Mouse (Mus musculus) liver, adult 10 weeks (tissue): ENCODE measurements around the gene Sos1. TPM values are rescaled to one million over a fixed set of nuclear protein-coding genes. Genes with fewer than 3 reads are reported as not detected.

Experiments
- polyA plus RNA-seq: library from polyadenylated mRNA; stranded (reverse); fragments of 350-450 nt; fragmentation: Illumina TruSeq; extraction: RNeasy Lipid Tissue Mini Kit (QIAGEN cat#74804); gene quantifications from one replicate; pipeline ENCODE4 v1.2.3, GENCODE M21; 2014; ENCODE audit warnings: low read depth, low replicate concordance

Gene Sos1
- polyA plus RNA-seq: 20.6 TPM

GRCm38 (mm10) chr17:80480031-80480854 lies at the start of gene Sos1:
TSS of gene Sos1 (minus strand) at chr17:80480453.

DNA sequence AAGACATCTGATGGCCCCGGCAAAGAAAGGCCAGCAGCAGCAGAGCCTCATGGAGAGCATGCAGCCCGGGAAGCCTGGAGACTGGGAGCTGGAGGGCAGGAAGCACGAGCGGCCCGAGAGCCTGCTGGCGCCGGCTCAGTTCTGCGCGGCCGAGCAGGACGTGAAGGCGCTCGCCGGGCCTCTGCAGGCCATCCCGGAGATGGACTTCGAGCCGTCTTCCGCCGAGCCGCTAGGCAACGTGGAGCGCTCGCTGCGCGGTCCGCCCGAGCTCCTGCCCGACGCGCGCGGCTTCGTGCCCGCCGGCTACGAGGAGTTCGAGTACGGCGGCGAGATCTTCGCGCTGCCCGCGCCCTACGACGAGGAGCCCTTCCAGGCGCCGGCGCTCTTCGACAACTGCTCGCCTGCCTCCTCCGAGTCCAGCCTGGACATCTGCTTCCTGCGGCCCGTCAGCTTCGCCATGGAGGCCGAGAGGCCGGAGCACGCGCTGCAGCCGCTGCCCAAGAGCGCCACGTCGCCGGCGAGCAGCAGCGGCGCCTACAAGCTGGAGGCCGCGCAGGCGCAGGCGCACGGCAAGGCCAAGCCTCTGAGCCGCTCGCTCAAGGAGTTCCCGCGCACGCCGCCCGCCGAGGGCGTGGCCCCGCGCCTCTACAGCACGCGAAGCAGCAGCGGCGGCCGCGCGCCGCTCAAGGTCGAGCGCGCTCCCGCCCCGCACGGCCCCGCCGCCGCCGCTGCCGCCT lies 107.1 kb downstream of the Sos1 start, which contains the start of gene Gm10190:
Gene Gm10190, minus strand, starts transcription at position 553 of the 737 bp plus-strand sequence.

Other genes with a start within 250 kb of the Sos1 start
- 10.6 TPM for gene Morn2, start 190.2 kb downstream of the Sos1 start, polyA plus RNA-seq
- gene Dhx57, start 190.0 kb downstream of the Sos1 start, polyA plus RNA-seq: 5.1 TPM
- gene Arhgef33, start 173.0 kb downstream of the Sos1 start, polyA plus RNA-seq: not detected
- not detected for gene Gm10190, start 106.9 kb downstream of the Sos1 start, polyA plus RNA-seq
- gene Cdkl4, start 97.4 kb upstream of the Sos1 start, polyA plus RNA-seq: 0.24 TPM
- 28.5 TPM for gene Map4k3, start 248.0 kb upstream of the Sos1 start, polyA plus RNA-seq